Mouse (Mus musculus): ENCODE data around the gene Cds1. TPM values are rescaled to one million over a fixed set of nuclear protein-coding genes. Genes with fewer than 3 reads are reported as not detected.

The Cds1 gene
- polyA plus RNA-seq, 1 experiment from 2014 or later: 4.7 TPM

- Histone ChIP-seq H3K4me2 (ENCODE audit: low read depth, low read length) (no peak overlapping the region), H3K4me1 (ENCODE audit: control insufficient read depth, insufficient read depth, low read length) (no peaks in the 10 kb centered on the region), H3K9me3 (replicated peaks; ENCODE audit: control insufficient read depth, low read length) (no peaks in the 10 kb centered on the region), H3K27me3 (ENCODE audit: control insufficient read depth, insufficient read depth, low read length) (no peaks in the 10 kb centered on the region), H3K27ac (ENCODE audit: low read length) (no peak overlapping the region), H3K4me3 (ENCODE audit: low read length) (no peak overlapping the region), H3K9ac (ENCODE audit: low read length) (no peak overlapping the region), H3K36me3 (ENCODE audit: control insufficient read depth, insufficient read depth) (no peaks in the 10 kb centered on the region)
- no peak for ATAC-seq (replicated peaks; ENCODE audit: extremely low read depth, insufficient read depth, low FRiP score)
- WGBS: 75% methylated on average over 2 of the region's 2 CpGs
These were observed 22.9 kb upstream of the Cds1 start for GRCm38 (mm10) chr5:101742014-101742413.

GRCm38 (mm10) chr5:101742425-101742824 lies 22.5 kb upstream of the Cds1 start:
- Histone ChIP-seq H3K4me2 (ENCODE audit: low read depth, low read length) (no peak overlapping the region), H3K4me1 (ENCODE audit: control insufficient read depth, insufficient read depth, low read length) (no peaks in the 10 kb centered on the region), H3K4me3 (ENCODE audit: low read length) (no peak overlapping the region), H3K27ac (ENCODE audit: low read length) (no peak overlapping the region), H3K9ac (ENCODE audit: low read length) (no peak overlapping the region), H3K9me3 (replicated peaks; ENCODE audit: control insufficient read depth, low read length) (no peaks in the 10 kb centered on the region), H3K27me3 (ENCODE audit: control insufficient read depth, insufficient read depth, low read length) (no peaks in the 10 kb centered on the region), H3K36me3 (ENCODE audit: control insufficient read depth, insufficient read depth) (no peaks in the 10 kb centered on the region)
- ATAC-seq (replicated peaks; ENCODE audit: extremely low read depth, insufficient read depth, low FRiP score): no peak
- 87% methylated on average over 8 of the region's 8 CpGs for WGBS

- no peak overlapping the region for H3K9ac ChIP-seq (ENCODE audit: low read length)
- no peaks in the 10 kb centered on the region for H3K4me1 ChIP-seq (ENCODE audit: control insufficient read depth, insufficient read depth, low read length)
- no peak for ATAC-seq (replicated peaks; ENCODE audit: extremely low read depth, insufficient read depth, low FRiP score)
- no peak overlapping the region for H3K4me2 ChIP-seq (ENCODE audit: low read depth, low read length)
- no peaks in the 10 kb centered on the region for H3K9me3 ChIP-seq (replicated peaks; ENCODE audit: control insufficient read depth, low read length)
- no peak overlapping the region for H3K27ac ChIP-seq (ENCODE audit: low read length)
- 73% methylated on average over 6 of the region's 6 CpGs for WGBS
- no peaks in the 10 kb centered on the region for H3K27me3 ChIP-seq (ENCODE audit: control insufficient read depth, insufficient read depth, low read length)
- no peak overlapping the region for H3K4me3 ChIP-seq (ENCODE audit: low read length)
- no peaks in the 10 kb centered on the region for H3K36me3 ChIP-seq (ENCODE audit: control insufficient read depth, insufficient read depth)
These were observed 20.0 kb upstream of the Cds1 start for GRCm38 (mm10) chr5:101744886-101745285.

- no peak overlapping the region for H3K4me3 ChIP-seq (ENCODE audit: low read length)
- H3K9me3 ChIP-seq (replicated peaks; ENCODE audit: control insufficient read depth, low read length): no peaks in the 10 kb centered on the region
- no peak overlapping the region for H3K9ac ChIP-seq (ENCODE audit: low read length)
- H3K4me1 ChIP-seq (ENCODE audit: control insufficient read depth, insufficient read depth, low read length): no peaks in the 10 kb centered on the region
- 67% methylated on average over 1 of the region's 1 CpGs for WGBS
- no peaks in the 10 kb centered on the region for H3K27me3 ChIP-seq (ENCODE audit: control insufficient read depth, insufficient read depth, low read length)
- no peak overlapping the region for H3K27ac ChIP-seq (ENCODE audit: low read length)
- no peak overlapping the region for H3K4me2 ChIP-seq (ENCODE audit: low read depth, low read length)
- no peaks in the 10 kb centered on the region for H3K36me3 ChIP-seq (ENCODE audit: control insufficient read depth, insufficient read depth)
- no peak for ATAC-seq (replicated peaks; ENCODE audit: extremely low read depth, insufficient read depth, low FRiP score)
These were observed 11.2 kb upstream of the Cds1 start for GRCm38 (mm10) chr5:101753680-101754079.

- H3K9ac ChIP-seq (ENCODE audit: low read length): no peak overlapping the region
- no peak overlapping the region for H3K27ac ChIP-seq (ENCODE audit: low read length)
- ATAC-seq (replicated peaks; ENCODE audit: extremely low read depth, insufficient read depth, low FRiP score): no peak
- H3K4me1 ChIP-seq (ENCODE audit: control insufficient read depth, insufficient read depth, low read length): no peaks in the 10 kb centered on the region
- H3K9me3 ChIP-seq (replicated peaks; ENCODE audit: control insufficient read depth, low read length): no peaks in the 10 kb centered on the region
- no peak overlapping the region for H3K4me2 ChIP-seq (ENCODE audit: low read depth, low read length)
- H3K27me3 ChIP-seq (ENCODE audit: control insufficient read depth, insufficient read depth, low read length): no peaks in the 10 kb centered on the region
- no peak overlapping the region for H3K4me3 ChIP-seq (ENCODE audit: low read length)
- H3K36me3 ChIP-seq (ENCODE audit: control insufficient read depth, insufficient read depth): no peaks in the 10 kb centered on the region
These were observed 7.3 kb upstream of the Cds1 start for GRCm38 (mm10) chr5:101757669-101758068.

- 67% methylated on average over 4 of the region's 4 CpGs for WGBS
- peaks cover 3% of the 10 kb centered on the region; the same call in 1 of the 2 replicates for H3K4me1 ChIP-seq (ENCODE audit: control insufficient read depth, insufficient read depth, low read length)
- no peaks in the 10 kb centered on the region for H3K36me3 ChIP-seq (ENCODE audit: control insufficient read depth, insufficient read depth)
- no peak overlapping the region for H3K27ac ChIP-seq (ENCODE audit: low read length)
- peaks cover 22% of the 10 kb centered on the region for H3K27me3 ChIP-seq (ENCODE audit: control insufficient read depth, insufficient read depth, low read length)
- H3K4me2 ChIP-seq (ENCODE audit: low read depth, low read length): no peak overlapping the region
- no peak for ATAC-seq (replicated peaks; ENCODE audit: extremely low read depth, insufficient read depth, low FRiP score)
- no peak overlapping the region for H3K9ac ChIP-seq (ENCODE audit: low read length)
- H3K4me3 ChIP-seq (ENCODE audit: low read length): no peak overlapping the region
- H3K9me3 ChIP-seq (replicated peaks; ENCODE audit: control insufficient read depth, low read length): no peaks in the 10 kb centered on the region
These were observed 3.2 kb upstream of the Cds1 start for GRCm38 (mm10) chr5:101761685-101762084.

GRCm38 (mm10) chr5:101763571-101763970 lies 1.4 kb upstream of the Cds1 start:
- H3K4me1 ChIP-seq (ENCODE audit: control insufficient read depth, insufficient read depth, low read length): peaks cover 3% of the 10 kb centered on the region; the same call in 1 of the 2 replicates
- peaks cover 35% of the 10 kb centered on the region for H3K27me3 ChIP-seq (ENCODE audit: control insufficient read depth, insufficient read depth, low read length)
- no peak overlapping the region for H3K9ac ChIP-seq (ENCODE audit: low read length)
- H3K4me2 ChIP-seq (ENCODE audit: low read depth, low read length): no peak overlapping the region
- no peaks in the 10 kb centered on the region for H3K36me3 ChIP-seq (ENCODE audit: control insufficient read depth, insufficient read depth)
- no peak overlapping the region for H3K27ac ChIP-seq (ENCODE audit: low read length)
- no peak overlapping the region for H3K4me3 ChIP-seq (ENCODE audit: low read length)
- H3K9me3 ChIP-seq (replicated peaks; ENCODE audit: control insufficient read depth, low read length): no peaks in the 10 kb centered on the region
- 13% methylated on average over 2 of the region's 2 CpGs for WGBS
- ATAC-seq (replicated peaks; ENCODE audit: extremely low read depth, insufficient read depth, low FRiP score): no peak

- Histone ChIP-seq H3K4me3 (ENCODE audit: low read length) (peak overlapping the region; percentile 75), H3K4me2 (ENCODE audit: low read depth, low read length) (peak overlapping the region; percentile 100), H3K27me3 (ENCODE audit: control insufficient read depth, insufficient read depth, low read length) (peaks cover 35% of the 10 kb centered on the region), H3K36me3 (ENCODE audit: control insufficient read depth, insufficient read depth) (no peaks in the 10 kb centered on the region), H3K9me3 (replicated peaks; ENCODE audit: control insufficient read depth, low read length) (no peaks in the 10 kb centered on the region), H3K4me1 (ENCODE audit: control insufficient read depth, insufficient read depth, low read length) (peaks cover 3% of the 10 kb centered on the region; the same call in 1 of the 2 replicates), H3K27ac (ENCODE audit: low read length) (no peak overlapping the region), H3K9ac (ENCODE audit: low read length) (peak overlapping the region; percentile 71)
- under 1% methylated on average over 40 of the region's 45 CpGs for WGBS
- ATAC-seq (replicated peaks; ENCODE audit: extremely low read depth, insufficient read depth, low FRiP score): peak; percentile 38; the same call in 1 of the 2 replicates
These were observed 516 bp downstream of the Cds1 start for GRCm38 (mm10) chr5:101765390-101765901.

- H3K4me3 ChIP-seq (ENCODE audit: low read length): peak overlapping the region; percentile 10; the same call in 1 of the 2 replicates
- H3K36me3 ChIP-seq (ENCODE audit: control insufficient read depth, insufficient read depth): no peaks in the 10 kb centered on the region
- no peaks in the 10 kb centered on the region for H3K9me3 ChIP-seq (replicated peaks; ENCODE audit: control insufficient read depth, low read length)
- 29% methylated on average over 6 of the region's 6 CpGs for WGBS
- peaks cover 35% of the 10 kb centered on the region for H3K27me3 ChIP-seq (ENCODE audit: control insufficient read depth, insufficient read depth, low read length)
- peaks cover 3% of the 10 kb centered on the region; the same call in 1 of the 2 replicates for H3K4me1 ChIP-seq (ENCODE audit: control insufficient read depth, insufficient read depth, low read length)
- no peak overlapping the region for H3K9ac ChIP-seq (ENCODE audit: low read length)
- no peak overlapping the region for H3K27ac ChIP-seq (ENCODE audit: low read length)
- peak overlapping the region; percentile 22; the same call in 1 of the 2 replicates for H3K4me2 ChIP-seq (ENCODE audit: low read depth, low read length)
- no peak for ATAC-seq (replicated peaks; ENCODE audit: extremely low read depth, insufficient read depth, low FRiP score)
These were observed 1.3 kb downstream of the Cds1 start for GRCm38 (mm10) chr5:101766248-101766647.

All from heart, embryonic 16.5 days (tissue).